Mouse (Mus musculus) CH12.LX (cell line): Measurements from ENCODE around the gene Hmcn1.

Experiments
- BHLHE40 ChIP-seq: IDR thresholded peaks from 2 replicates; pipeline ENCODE4 v1.6.1; 2011; ENCODE audit warnings: mild to moderate bottlenecking, low read depth, low read length, improper control_type of control experiment
- CHD2 ChIP-seq: IDR thresholded peaks from 2 replicates; pipeline ENCODE4 v1.6.1; 2011; ENCODE audit warnings: low read length, improper control_type of control experiment
- CTCF ChIP-seq, 2 experiments: IDR thresholded peaks in 1 of 2; conservative IDR thresholded peaks in 1 of 2; 2 replicates each; pipeline ENCODE4 v1.5.1; 2011 to 2012; ENCODE audit warnings: low read depth in 2 of 2, low read length in 2 of 2, improper control_type of control experiment in 1 of 2, inconsistent platforms in 1 of 2, mild to moderate bottlenecking in 1 of 2, moderate library complexity in 1 of 2
- E2F4 ChIP-seq: IDR thresholded peaks from 2 replicates; pipeline ENCODE4 v1.6.1; 2011; ENCODE audit warnings: low read depth, low read length, improper control_type of control experiment; ENCODE audit not compliant: insufficient replicate concordance
- EP300 ChIP-seq: IDR thresholded peaks from 2 replicates; pipeline ENCODE4 v1.6.1; 2011; ENCODE audit warnings: low read length, improper control_type of control experiment
- KAT2A ChIP-seq: IDR thresholded peaks from 2 replicates; pipeline ENCODE4 v1.6.1; 2012; ENCODE audit warnings: low read length, improper control_type of control experiment, inconsistent platforms; ENCODE audit not compliant: insufficient replicate concordance
- POLR2A ChIP-seq: IDR thresholded peaks from 2 replicates; pipeline ENCODE4 v1.6.1; 2011; ENCODE audit warnings: low read depth, mild to moderate bottlenecking, improper control_type of control experiment, low read length
- RAD21 ChIP-seq: IDR thresholded peaks from 2 replicates; pipeline ENCODE4 v1.6.1; 2011; ENCODE audit warnings: low read depth, mild to moderate bottlenecking, low read length, improper control_type of control experiment, moderate library complexity
- SIN3A ChIP-seq: IDR thresholded peaks from 2 replicates; pipeline ENCODE4 v1.6.1; 2012; ENCODE audit warnings: low read length, improper control_type of control experiment, inconsistent platforms

GRCm38 (mm10) chr1:150814917-150815316, 178.3 kb downstream of the Hmcn1 start:
- TF ChIP-seq CTCF (conservative IDR thresholded peaks at IDR 0.05 in 1 of 2, IDR thresholded peaks at IDR 0.05 in 1 of 2; ENCODE audit: low read depth in 2 of 2, low read length in 2 of 2) (no peak), E2F4 (no peak), KAT2A (no peak), BHLHE40 (no peak), POLR2A (no peak), EP300 (no peak), SIN3A (no peak), RAD21 (no peak), CHD2 (no peak)
